Mouse (Mus musculus) heart, embryonic 12.5 days (tissue): ENCODE data around the gene Gpatch3. TPM values are rescaled to one million over a fixed set of nuclear protein-coding genes. Genes with fewer than 3 reads are reported as not detected.
A peak's percentile ranks its signal among the peaks of the same experiment; 100 is the strongest.

Experiments
- ATAC-seq: fragments of 200-750 bp; cut with Nextera tagmentation; 2 replicates; pipeline ENCODE4 v1.8.0; 2017; ENCODE audit warnings: moderate TSS enrichment, moderate library complexity; ENCODE audit not compliant: insufficient number of reproducible peaks, low FRiP score
- H3K27ac ChIP-seq: fragments of 300-500 bp; sonication (generic); 2 replicates; pipeline ENCODE4 v1.5.1; 2016; ENCODE audit warnings: mild to moderate bottlenecking, moderate library complexity; ENCODE audit not compliant: poor library complexity, severe bottlenecking
- H3K27me3 ChIP-seq: fragments of 300-500 bp; sonication (generic); replicated peaks from 2 replicates; pipeline ENCODE4 v1.6.1; 2016; ENCODE audit warnings: mild to moderate bottlenecking, moderate library complexity
- H3K36me3 ChIP-seq: fragments of 300-500 bp; sonication (generic); 2 replicates; pipeline ENCODE4 v1.6.1; 2016; ENCODE audit warnings: mild to moderate bottlenecking, moderate library complexity
- H3K4me1 ChIP-seq: fragments of 300-500 bp; sonication (generic); replicated peaks from 2 replicates; pipeline ENCODE4 v1.6.1; 2016; ENCODE audit warnings: mild to moderate bottlenecking
- H3K4me2 ChIP-seq: fragments of 300-500 bp; sonication (generic); 2 replicates; pipeline ENCODE4 v1.6.1; 2016; ENCODE audit warnings: mild to moderate bottlenecking, moderate library complexity
- H3K4me3 ChIP-seq: fragments of 300-500 bp; sonication (generic); 2 replicates; pipeline ENCODE4 v1.5.1; 2016; ENCODE audit warnings: mild to moderate bottlenecking
- H3K9ac ChIP-seq: fragments of 300-500 bp; sonication (generic); 2 replicates; pipeline ENCODE4 v1.6.1; 2016; ENCODE audit warnings: mild to moderate bottlenecking, moderate library complexity
- H3K9me3 ChIP-seq: fragments of 300-500 bp; sonication (generic); replicated peaks from 2 replicates; pipeline ENCODE4 v1.6.1; 2016; ENCODE audit warnings: mild to moderate bottlenecking, moderate library complexity
- WGBS: fragments of 180-500 bp; shearing (Covaris S2); methylation state at CpG from one replicate; pipeline ENCODE4 v1.1.7; 2016; 5-methylcytosine and 5-hydroxymethylcytosine counted together
- polyA plus RNA-seq: library from polyadenylated mRNA; unstranded; fragments of >200 nt; fragmentation: Nextera tagmentation; extraction: Ambion mirVana; gene quantifications from 2 replicates; pipeline ENCODE4 v1.2.1, GENCODE M21; 2016

The Gpatch3 gene
- polyA plus RNA-seq, 1 experiment from 2014 or later, result 6.9 TPM

- 53% methylated on average over 4 of the region's 4 CpGs for WGBS
- Histone ChIP-seq H3K9me3 (no peaks in the 10 kb centered on the region), H3K4me1 (peaks cover 16% of the 10 kb centered on the region), H3K9ac (no peak overlapping the region), H3K36me3 (peaks cover 20% of the 10 kb centered on the region), H3K27me3 (no peaks in the 10 kb centered on the region), H3K4me2 (no peak overlapping the region), H3K27ac (no peak overlapping the region), H3K4me3 (no peak overlapping the region)
- ATAC-seq, result no peak
These were observed 45.1 kb downstream of the Gpatch3 start for GRCm38 (mm10) chr4:133619473-133620136.

GRCm38 (mm10) chr4:133620668-133621067 lies 46.1 kb downstream of the Gpatch3 start:
- Histone ChIP-seq H3K9me3 (no peaks in the 10 kb centered on the region), H3K9ac (0 out of 2 replicates have a peak overlapping the region, but pooled peaks have one; percentile 15), H3K27me3 (no peaks in the 10 kb centered on the region), H3K36me3 (peaks cover 20% of the 10 kb centered on the region), H3K4me3 (no peak overlapping the region), H3K4me2 (no peak overlapping the region), H3K4me1 (peaks cover 13% of the 10 kb centered on the region), H3K27ac (no peak overlapping the region)
- no peak for ATAC-seq
- 79% methylated on average over 8 of the region's 8 CpGs for WGBS

- ATAC-seq, result no peak
- H3K27ac ChIP-seq, result no peak overlapping the region
- 72% methylated on average over 10 of the region's 11 CpGs for WGBS
- peaks cover 20% of the 10 kb centered on the region for H3K4me1 ChIP-seq
- no peak overlapping the region for H3K9ac ChIP-seq
- no peaks in the 10 kb centered on the region for H3K9me3 ChIP-seq
- no peak overlapping the region for H3K4me2 ChIP-seq
- no peaks in the 10 kb centered on the region for H3K27me3 ChIP-seq
- H3K36me3 ChIP-seq, result peaks cover 35% of the 10 kb centered on the region
- H3K4me3 ChIP-seq, result no peak overlapping the region
These were observed 47.7 kb downstream of the Gpatch3 start for GRCm38 (mm10) chr4:133622161-133622695.

- Histone ChIP-seq H3K4me1 (peaks cover 24% of the 10 kb centered on the region), H3K27ac (no peak overlapping the region), H3K27me3 (no peaks in the 10 kb centered on the region), H3K9me3 (no peaks in the 10 kb centered on the region), H3K4me2 (no peak overlapping the region), H3K9ac (no peak overlapping the region), H3K4me3 (no peak overlapping the region), H3K36me3 (peaks cover 30% of the 10 kb centered on the region)
- WGBS, result 77% methylated on average over 7 of the region's 7 CpGs
- no peak for ATAC-seq
These were observed 50.3 kb downstream of the Gpatch3 start for GRCm38 (mm10) chr4:133624830-133625229.

- peak; percentile 74 for ATAC-seq
- Histone ChIP-seq H3K27ac (peak overlapping the region; percentile 50), H3K36me3 (peaks cover 30% of the 10 kb centered on the region), H3K4me2 (no peak overlapping the region), H3K9me3 (no peaks in the 10 kb centered on the region), H3K4me1 (peaks cover 28% of the 10 kb centered on the region), H3K4me3 (no peak overlapping the region), H3K9ac (no peak overlapping the region), H3K27me3 (no peaks in the 10 kb centered on the region)
- WGBS, result 56% methylated on average over 11 of the region's 11 CpGs
These were observed 51.1 kb downstream of the Gpatch3 start for GRCm38 (mm10) chr4:133625621-133626071.

GRCm38 (mm10) chr4:133626221-133626620 lies 51.7 kb downstream of the Gpatch3 start:
- Histone ChIP-seq H3K4me2 (no peak overlapping the region), H3K27ac (peak overlapping the region; percentile 50), H3K27me3 (no peaks in the 10 kb centered on the region), H3K4me1 (peaks cover 34% of the 10 kb centered on the region), H3K36me3 (peaks cover 30% of the 10 kb centered on the region), H3K4me3 (no peak overlapping the region), H3K9me3 (no peaks in the 10 kb centered on the region), H3K9ac (0 out of 2 replicates have a peak overlapping the region, but pooled peaks have one; percentile 18)
- ATAC-seq, result peak; percentile 37; the same call in 1 of the 2 replicates
- WGBS, result 55% methylated on average over 5 of the region's 5 CpGs

GRCm38 (mm10) chr4:133626621-133627020 lies 52.1 kb downstream of the Gpatch3 start:
- Histone ChIP-seq H3K4me1 (peaks cover 38% of the 10 kb centered on the region), H3K27me3 (no peaks in the 10 kb centered on the region), H3K4me3 (no peak overlapping the region), H3K9me3 (no peaks in the 10 kb centered on the region), H3K27ac (peak overlapping the region; percentile 20), H3K36me3 (peaks cover 28% of the 10 kb centered on the region), H3K4me2 (no peak overlapping the region), H3K9ac (no peak overlapping the region)
- WGBS, result 87% methylated on average over 9 of the region's 9 CpGs
- ATAC-seq, result no peak

GRCm38 (mm10) chr4:133627039-133627438 lies 52.5 kb downstream of the Gpatch3 start:
- peak overlapping the region; percentile 20; the same call in 1 of the 2 replicates for H3K27ac ChIP-seq
- H3K9me3 ChIP-seq, result no peaks in the 10 kb centered on the region
- peaks cover 42% of the 10 kb centered on the region for H3K4me1 ChIP-seq
- H3K4me3 ChIP-seq, result no peak overlapping the region
- WGBS, result 90% methylated on average over 14 of the region's 14 CpGs
- H3K27me3 ChIP-seq, result no peaks in the 10 kb centered on the region
- H3K4me2 ChIP-seq, result no peak overlapping the region
- ATAC-seq, result no peak
- peaks cover 28% of the 10 kb centered on the region for H3K36me3 ChIP-seq
- no peak overlapping the region for H3K9ac ChIP-seq

- H3K27ac ChIP-seq, result no peak overlapping the region
- peaks cover 28% of the 10 kb centered on the region for H3K36me3 ChIP-seq
- no peak overlapping the region for H3K4me2 ChIP-seq
- WGBS, result 86% methylated on average over 2 of the region's 2 CpGs
- H3K9ac ChIP-seq, result no peak overlapping the region
- H3K4me3 ChIP-seq, result no peak overlapping the region
- no peaks in the 10 kb centered on the region for H3K27me3 ChIP-seq
- peaks cover 47% of the 10 kb centered on the region for H3K4me1 ChIP-seq
- no peaks in the 10 kb centered on the region for H3K9me3 ChIP-seq
- ATAC-seq, result no peak
These were observed 54.0 kb downstream of the Gpatch3 start for GRCm38 (mm10) chr4:133628517-133628916.

- H3K9me3 ChIP-seq, result no peaks in the 10 kb centered on the region
- no peak for ATAC-seq
- peaks cover 25% of the 10 kb centered on the region for H3K36me3 ChIP-seq
- H3K27ac ChIP-seq, result no peak overlapping the region
- H3K4me1 ChIP-seq, result peaks cover 53% of the 10 kb centered on the region
- no peaks in the 10 kb centered on the region for H3K27me3 ChIP-seq
- WGBS, result 63% methylated on average over 7 of the region's 7 CpGs
- H3K9ac ChIP-seq, result no peak overlapping the region
- no peak overlapping the region for H3K4me2 ChIP-seq
- no peak overlapping the region for H3K4me3 ChIP-seq
These were observed 54.6 kb downstream of the Gpatch3 start for GRCm38 (mm10) chr4:133629191-133629590.

- Histone ChIP-seq H3K36me3 (peaks cover 17% of the 10 kb centered on the region), H3K9ac (0 out of 2 replicates have a peak overlapping the region, but pooled peaks have one; percentile 43)
These were observed 55.9 kb downstream of the Gpatch3 start for GRCm38 (mm10) chr4:133630326-133630920.

More at GRCm38 (mm10) chr4:133630326-133630920, 55.9 kb downstream of the Gpatch3 start:
- H3K4me2 ChIP-seq, result no peak overlapping the region
- H3K4me1 ChIP-seq, result peaks cover 52% of the 10 kb centered on the region
- 85% methylated on average over 8 of the region's 8 CpGs for WGBS
- no peak for ATAC-seq
- H3K27ac ChIP-seq, result no peak overlapping the region
- no peaks in the 10 kb centered on the region for H3K27me3 ChIP-seq
- no peak overlapping the region for H3K4me3 ChIP-seq
- H3K9me3 ChIP-seq, result no peaks in the 10 kb centered on the region
